ENCODE assay signal across 9 mouse cellular contexts in genomic region chr5:119005825-119006471, GRCm38 (mm10).
DNase-seq lines count a peak whose midpoint lies in the region; ATAC-seq and TF ChIP-seq lines count a peak whose summit lies in the region.
"Had no signal": no experiment of that assay in that cellular context is flagged by ENCODE, and none has a peak within 500 bp of the region (broad histone marks: within the 10 kb centered on the region; RNA-seq: fewer than 3 reads in every experiment).

No protein-coding gene starts in this region.

- H3K9ac ChIP-seq in kidney, postnatal 0 days (ENCODE audit: low read depth, low read length) = 0 out of 2 replicates have a peak overlapping the region, but pooled peaks have one; percentile 37
- peak overlapping the region; percentile 74 for H3K9ac ChIP-seq in hindbrain, embryonic 13.5 days
- H3K9ac ChIP-seq in midbrain, postnatal 0 days (replicated peaks; ENCODE audit: low read length, poor library complexity, severe bottlenecking) = peak overlapping the region; percentile 48; the same call in 1 of the 2 replicates

- H3K27me3 ChIP-seq in kidney, postnatal 0 days (ENCODE audit: insufficient read depth, low read length) = peaks cover 15% of the 10 kb centered on the region; the same call in 1 of the 2 replicates
- H3K27me3 ChIP-seq in hindbrain, embryonic 13.5 days = peaks cover 37% of the 10 kb centered on the region
- no peaks in the 10 kb centered on the region for H3K27me3 ChIP-seq in midbrain, postnatal 0 days (ENCODE audit: insufficient read depth, low read length)

- no peak for TF ChIP-seq CTCF in kidney, postnatal 0 days (IDR thresholded peaks at IDR 0.05; ENCODE audit: low read depth)
- no peak for TF ChIP-seq CTCF in midbrain, postnatal 0 days (IDR thresholded peaks at IDR 0.05)

- DNase-seq in kidney, postnatal 0 days (ENCODE audit: low spot score) = peak; percentile 18
- no peak for DNase-seq in kidney, adult 9 months
- peak; percentile 44 for DNase-seq in embryo, embryonic 9.5 days (ENCODE audit: extremely low spot score)
- no peak for DNase-seq in midbrain, postnatal 0 days (ENCODE audit: low spot score)
- no peak for DNase-seq in natural killer cell, adult 2 months (ENCODE audit: low spot score in 2 of 2)
- DNase-seq in left cerebral cortex, postnatal 25 days (ENCODE audit: low spot score in 2 of 2) = no peak
- no peak for DNase-seq in right cerebral cortex, adult 2 months (ENCODE audit: low spot score in 2 of 2)

- peak overlapping the region; percentile 16; the same call in 1 of the 2 replicates for H3K4me3 ChIP-seq in kidney, postnatal 0 days (replicated peaks; ENCODE audit: low read depth, low read length)
- H3K4me3 ChIP-seq in hindbrain, embryonic 13.5 days = peak overlapping the region; percentile 39
- peak overlapping the region; percentile 35 for H3K4me3 ChIP-seq in midbrain, postnatal 0 days (ENCODE audit: low read depth, low read length)

- no peak for ATAC-seq in kidney, postnatal 0 days (replicated peaks; ENCODE audit: low FRiP score, low read depth)
- ATAC-seq in hindbrain, embryonic 13.5 days (ENCODE audit: low FRiP score) = peak; percentile 59; the same call in 1 of the 2 replicates
- ATAC-seq in midbrain, postnatal 0 days (ENCODE audit: low FRiP score) = no peak
- ATAC-seq: Patski had no signal

- peak overlapping the region; percentile 53 for H3K4me2 ChIP-seq in kidney, postnatal 0 days (ENCODE audit: low read length)
- peak overlapping the region; percentile 90 for H3K4me2 ChIP-seq in hindbrain, embryonic 13.5 days
- peak overlapping the region; percentile 83 for H3K4me2 ChIP-seq in midbrain, postnatal 0 days (ENCODE audit: low read depth, low read length, poor library complexity, severe bottlenecking)

- intact Hi-C loops in left cerebral cortex, postnatal 25 days (cut with DNase I) = no loop called here

- 5% methylated on average over 33 of the region's 34 CpGs for WGBS in kidney, postnatal 0 days
- WGBS in hindbrain, embryonic 13.5 days = under 1% methylated on average over 33 of the region's 34 CpGs
- 1% methylated on average over 34 of the region's 34 CpGs for WGBS in midbrain, postnatal 0 days

- peaks cover 7% of the 10 kb centered on the region for H3K4me1 ChIP-seq in kidney, postnatal 0 days (replicated peaks; ENCODE audit: insufficient read depth, low read length)
- peaks cover 10% of the 10 kb centered on the region for H3K4me1 ChIP-seq in hindbrain, embryonic 13.5 days (replicated peaks)
- 0 out of 2 replicates have a peak, but pooled peaks cover 4% of the 10 kb centered on the region for H3K4me1 ChIP-seq in midbrain, postnatal 0 days (ENCODE audit: insufficient read depth, low read length)

- no peak overlapping the region for H3K27ac ChIP-seq in kidney, postnatal 0 days
- H3K27ac ChIP-seq in hindbrain, embryonic 13.5 days = no peak overlapping the region
- H3K27ac ChIP-seq in midbrain, postnatal 0 days (ENCODE audit: low read depth, low read length) = no peak overlapping the region

- H3K9me3 ChIP-seq in kidney, postnatal 0 days (replicated peaks; ENCODE audit: low read length) = no peaks in the 10 kb centered on the region
- no peaks in the 10 kb centered on the region for H3K9me3 ChIP-seq in hindbrain, embryonic 13.5 days
- H3K9me3 ChIP-seq in midbrain, postnatal 0 days (ENCODE audit: low read length) = no peaks in the 10 kb centered on the region

- no peaks in the 10 kb centered on the region for H3K36me3 ChIP-seq in kidney, postnatal 0 days (ENCODE audit: insufficient read depth, low read length)
- no peaks in the 10 kb centered on the region for H3K36me3 ChIP-seq in hindbrain, embryonic 13.5 days
- no peaks in the 10 kb centered on the region for H3K36me3 ChIP-seq in midbrain, postnatal 0 days (ENCODE audit: insufficient read depth, low read length)

Comparison
In these comparisons a context has a peak if more than half of its experiments do, and no peak if none do; other contexts are left out.
1. DNase-seq: peak in kidney, postnatal 0 days (single experiment) and embryo, embryonic 9.5 days (single experiment); none in kidney, adult 9 months (single experiment), midbrain, postnatal 0 days (single experiment), natural killer cell, adult 2 months (0 of 2), left cerebral cortex, postnatal 25 days (0 of 2) and right cerebral cortex, adult 2 months (0 of 2).
2. Peak in every context shown above with its lines, with median percentiles within 50 percentile points of each other: H3K4me2 ChIP-seq, H3K4me3 ChIP-seq and H3K9ac ChIP-seq.